ENCODE assay signal across 28 mouse cellular contexts in genomic region chr9:124040932-124041331, GRCm38 (mm10). TPM values are rescaled to one million over a fixed set of nuclear protein-coding genes. Genes with fewer than 3 reads are reported as not detected.
"Had no signal": no experiment of that assay in that cellular context is flagged by ENCODE, and none has a peak within 500 bp of the region (broad histone marks: within the 10 kb centered on the region; RNA-seq: fewer than 3 reads in every experiment).

No protein-coding gene starts in this region.

- H3K36me3 ChIP-seq: embryonic facial prominence, embryonic 10.5 days; embryonic facial prominence, embryonic 12.5 days; embryonic facial prominence, embryonic 13.5 days; embryonic facial prominence, embryonic 15.5 days; forebrain, embryonic 10.5 days; forebrain, embryonic 15.5 days; heart, embryonic 10.5 days had no signal

- DNase-seq: cerebellum, postnatal 10 days; cerebellum, postnatal 14 days; cerebellum, postnatal 25 days; cerebellum, postnatal 36 days; embryo, embryonic 11 days; forebrain, postnatal 0 days; gastrocnemius, adult 2 months; gastrocnemius, postnatal 10 days; gastrocnemius, postnatal 14 days; gastrocnemius, postnatal 25 days; gastrocnemius, postnatal 36 days; heart, adult 11 months; heart, adult 18-20 months; heart, adult 2 months had no signal

- H3K4me2 ChIP-seq: embryonic facial prominence, embryonic 12.5 days; embryonic facial prominence, embryonic 13.5 days; embryonic facial prominence, embryonic 15.5 days; forebrain, embryonic 13.5 days; forebrain, embryonic 15.5 days; heart, embryonic 11.5 days had no signal

- H3K4me1 ChIP-seq: embryonic facial prominence, embryonic 10.5 days; embryonic facial prominence, embryonic 12.5 days; embryonic facial prominence, embryonic 13.5 days; embryonic facial prominence, embryonic 15.5 days; forebrain, embryonic 10.5 days; forebrain, embryonic 15.5 days had no signal

- H3K9ac ChIP-seq: embryonic facial prominence, embryonic 12.5 days; embryonic facial prominence, embryonic 13.5 days; embryonic facial prominence, embryonic 15.5 days; forebrain, embryonic 13.5 days; forebrain, embryonic 15.5 days; forebrain, postnatal 0 days had no signal

- H3K27me3 ChIP-seq: embryonic facial prominence, embryonic 12.5 days; embryonic facial prominence, embryonic 13.5 days; embryonic facial prominence, embryonic 15.5 days; forebrain, embryonic 13.5 days; forebrain, embryonic 15.5 days had no signal

- H3K4me3 ChIP-seq: embryonic facial prominence, embryonic 10.5 days; embryonic facial prominence, embryonic 12.5 days; embryonic facial prominence, embryonic 13.5 days; embryonic facial prominence, embryonic 15.5 days; erythroblast, embryonic 14.5 days; forebrain, embryonic 10.5 days; forebrain, embryonic 13.5 days; forebrain, embryonic 15.5 days; gastrocnemius, adult 2 months; heart, adult 2 months; heart, embryonic 10.5 days had no signal

- H3K27ac ChIP-seq: embryonic facial prominence, embryonic 10.5 days; embryonic facial prominence, embryonic 12.5 days; embryonic facial prominence, embryonic 13.5 days; embryonic facial prominence, embryonic 15.5 days; forebrain, embryonic 10.5 days; forebrain, embryonic 13.5 days; forebrain, embryonic 15.5 days; gastrocnemius, adult 2 months; heart, adult 2 months; heart, embryonic 10.5 days had no signal

- ATAC-seq: forebrain, embryonic 13.5 days; forebrain, embryonic 14.5 days; forebrain, embryonic 15.5 days; forebrain, embryonic 16.5 days; forebrain, postnatal 0 days had no signal

- H3K9me3 ChIP-seq: embryonic facial prominence, embryonic 10.5 days; embryonic facial prominence, embryonic 12.5 days; embryonic facial prominence, embryonic 13.5 days; embryonic facial prominence, embryonic 15.5 days; forebrain, embryonic 10.5 days; forebrain, embryonic 13.5 days; forebrain, embryonic 15.5 days; heart, embryonic 10.5 days had no signal

RNA-seq across cellular contexts. Expression of gene Ccr3, which starts 19.2 kb away (rescaled TPM):
- polyA plus RNA-seq: embryonic facial prominence, embryonic 10.5 days; embryonic facial prominence, embryonic 11.5 days; embryonic facial prominence, embryonic 12.5 days; erythroblast, embryonic 14.5 days; forebrain, embryonic 10.5 days; forebrain, embryonic 11.5 days; forebrain, embryonic 13.5 days; forebrain, embryonic 14.5 days; forebrain, embryonic 15.5 days; forebrain, embryonic 16.5 days; forebrain, postnatal 0 days; heart, embryonic 11.5 days had no signal
